Mouse (Mus musculus) urinary bladder, adult 2 months (tissue): ENCODE data around the gene Emd. TPM values are rescaled to one million over a fixed set of nuclear protein-coding genes. Genes with fewer than 3 reads are reported as not detected.

Experiments
- DNase-seq: peaks from one replicate; pipeline ENCODE4 v3.0.0; 2022; ENCODE audit warnings: low spot score
- polyA plus RNA-seq: library from polyadenylated mRNA; depleted of rRNA; stranded (reverse); fragments of >200 nt; gene quantifications from 2 replicates; pipeline ENCODE4 v1.2.3, GENCODE M21; 2012; rRNA removed

Gene Emd
- polyA plus RNA-seq, 1 experiment = 98.0 TPM

GRCm38 (mm10) chrX:74273422-74274322 lies 19.2 kb downstream of the Emd start:
- no peak for DNase-seq

DNA sequence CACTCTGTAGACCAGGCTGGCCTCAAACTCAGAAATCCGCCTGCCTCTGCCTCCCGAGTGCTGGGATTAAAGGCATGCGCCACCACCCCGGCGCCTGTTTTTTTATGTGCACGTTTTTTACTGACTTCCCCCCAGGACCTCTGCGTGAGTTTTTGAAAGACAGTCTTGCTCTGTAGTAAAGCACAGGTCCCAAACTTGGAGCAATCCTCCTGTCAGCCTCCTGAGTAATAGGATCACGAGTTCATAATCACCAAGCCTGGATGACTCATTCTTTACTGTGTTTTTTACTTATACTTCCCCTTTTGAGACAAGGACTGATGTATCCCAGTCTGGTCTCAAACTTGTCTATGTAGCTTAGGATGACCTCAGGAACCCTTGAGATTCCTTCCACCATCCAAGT lies 23.4 kb downstream of the Emd start:
- no peak for DNase-seq

DNA sequence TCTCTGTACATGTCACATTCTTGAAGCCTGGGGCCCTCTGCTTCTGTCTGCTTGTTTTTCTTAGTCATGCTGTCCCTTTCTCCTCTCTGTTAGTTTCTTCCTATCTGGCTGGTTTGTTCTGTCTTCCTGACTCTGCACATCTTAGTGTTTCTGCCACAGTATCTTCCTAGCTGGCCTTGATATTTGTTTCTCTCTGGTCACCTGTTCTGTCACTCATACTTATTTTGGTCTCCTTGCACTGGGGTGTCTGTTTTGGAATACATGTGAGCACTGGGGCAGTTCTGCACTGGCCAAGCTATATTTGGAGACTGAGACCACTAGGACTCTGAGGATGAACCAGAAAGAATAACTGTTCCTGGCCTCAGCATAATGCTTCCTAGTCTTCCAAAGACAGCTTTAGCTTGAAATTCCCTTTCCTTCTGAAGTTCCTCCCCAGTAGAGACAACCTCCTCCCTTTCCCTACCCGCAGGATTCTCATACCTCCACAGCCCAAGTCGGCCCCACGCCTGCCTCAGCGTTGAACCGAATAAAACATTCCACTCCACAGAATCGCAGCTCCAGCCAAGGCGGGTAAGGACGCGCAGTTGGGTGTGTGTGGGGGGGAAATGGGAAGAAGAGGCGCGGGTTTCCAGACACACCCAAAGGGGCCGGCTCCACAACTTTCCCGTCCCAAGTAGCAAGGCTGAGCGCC lies 26.7 kb downstream of the Emd start:
- no peak for DNase-seq

DNA sequence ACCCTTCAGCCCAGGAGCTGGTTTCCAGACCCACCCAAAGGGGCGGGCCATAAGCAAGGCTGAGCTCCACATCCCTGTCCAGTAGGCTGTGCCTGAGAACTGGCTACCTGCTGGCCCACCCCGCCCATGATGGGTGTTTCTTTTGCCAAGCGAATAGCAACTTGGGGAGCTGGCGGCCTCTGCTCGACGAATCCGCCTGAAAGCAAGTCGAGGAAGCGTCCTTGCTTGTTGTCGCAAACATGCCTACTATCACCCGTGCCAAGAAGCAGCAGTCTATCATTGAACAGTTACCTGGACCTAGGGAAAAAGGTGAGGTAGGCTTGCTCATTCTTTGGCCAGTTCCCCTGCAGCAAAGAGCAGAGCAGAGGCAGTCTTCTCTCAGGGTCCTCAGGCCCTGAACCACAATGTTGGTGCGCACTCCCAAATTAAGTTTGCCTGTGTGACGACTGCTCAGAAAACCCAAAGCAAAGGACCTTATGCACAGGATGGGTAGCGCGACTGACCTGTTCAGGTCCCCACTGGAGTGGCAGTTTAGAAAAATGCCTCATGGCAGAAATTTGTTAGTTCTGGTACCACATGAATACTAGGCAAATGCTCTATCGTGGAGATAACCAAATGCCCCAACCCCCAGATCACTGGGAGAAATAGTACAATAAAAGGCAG lies 27.4 kb downstream of the Emd start, which contains the start of the genes Taz and Dnase1l1:
Gene Taz (plus strand): TSS at position 181 of the 663 bp plus-strand sequence.
Gene Dnase1l1 (minus strand): TSS at position 606 of the 663 bp plus-strand sequence.
- DNase-seq = peak; percentile 49

GRCm38 (mm10) chrX:74282395-74283091 lies 28.1 kb downstream of the Emd start:
- peak; percentile 62 for DNase-seq

- no peak for DNase-seq
Measured at GRCm38 (mm10) chrX:74283092-74283437, 28.6 kb downstream of the Emd start.

DNA sequence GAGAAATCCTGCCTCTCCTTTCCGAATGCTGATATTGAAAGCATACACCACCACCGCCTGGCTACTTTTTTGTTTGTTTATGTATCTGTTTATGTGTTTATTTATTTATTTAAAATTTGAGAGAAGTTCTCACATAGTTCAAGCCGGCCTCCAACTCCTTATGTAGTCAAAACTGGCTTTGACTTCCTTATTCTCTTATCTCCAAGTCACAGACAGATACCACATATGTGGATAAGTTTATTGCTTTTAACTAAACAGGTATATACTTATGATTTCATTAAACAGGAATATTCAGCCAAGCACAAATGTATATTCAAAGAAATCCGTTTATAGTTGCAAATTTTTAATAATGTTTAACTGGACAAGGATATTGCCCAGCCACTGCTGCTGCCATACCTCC lies 38.9 kb downstream of the Emd start:
- DNase-seq = no peak

DNA sequence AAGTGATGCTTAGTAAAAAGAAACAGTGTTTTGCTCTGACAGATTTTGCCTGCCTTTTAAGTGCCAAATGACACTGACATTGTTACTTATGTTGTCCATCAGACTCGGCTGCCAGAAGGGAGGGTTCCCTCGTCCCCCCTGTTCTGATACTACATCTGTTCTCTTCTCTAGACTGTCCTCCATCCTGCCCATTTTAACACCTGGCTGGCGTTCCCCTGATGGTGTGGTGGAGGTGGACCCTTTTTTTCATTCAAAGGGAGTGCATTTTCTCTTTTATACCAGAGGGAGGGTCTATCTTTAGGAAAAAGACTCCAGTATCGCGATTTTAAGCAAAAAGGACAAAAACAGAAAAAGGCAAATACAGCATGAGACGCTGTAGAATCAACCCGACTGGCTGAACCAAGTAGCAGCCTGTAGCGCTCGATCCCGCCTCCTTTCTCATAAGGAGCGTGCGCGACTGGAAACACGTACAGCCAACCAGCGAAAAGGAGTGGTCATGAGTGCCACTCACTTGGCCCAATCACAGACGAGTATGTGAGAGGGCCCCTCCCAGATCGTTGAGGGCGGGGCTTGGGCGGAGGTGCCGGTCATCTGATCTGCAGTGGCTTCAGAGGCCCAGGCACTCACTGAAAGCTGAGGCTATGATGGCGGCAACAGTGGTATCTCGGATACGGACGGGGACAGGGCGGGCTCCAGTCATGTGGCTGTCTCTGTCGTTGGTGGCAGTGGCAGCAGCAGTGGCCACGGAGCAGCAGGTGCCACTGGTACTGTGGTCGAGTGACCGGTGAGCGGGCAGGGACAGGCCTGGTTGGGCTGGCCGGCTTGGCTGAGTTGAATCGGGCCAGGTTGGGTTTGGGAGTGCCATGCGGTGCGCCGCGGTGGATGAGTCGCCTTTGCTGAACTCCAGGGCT lies 42.3 kb downstream of the Emd start, which contains the start of gene Atp6ap1:
Gene Atp6ap1 (plus strand): TSS at position 560 of the 911 bp plus-strand sequence.
- peak; percentile 67 for DNase-seq

- DNase-seq = no peak
Measured at GRCm38 (mm10) chrX:74298348-74298747, 43.9 kb downstream of the Emd start.

GRCm38 (mm10) chrX:74299721-74300120 lies 45.2 kb downstream of the Emd start:
- DNase-seq = no peak

DNA sequence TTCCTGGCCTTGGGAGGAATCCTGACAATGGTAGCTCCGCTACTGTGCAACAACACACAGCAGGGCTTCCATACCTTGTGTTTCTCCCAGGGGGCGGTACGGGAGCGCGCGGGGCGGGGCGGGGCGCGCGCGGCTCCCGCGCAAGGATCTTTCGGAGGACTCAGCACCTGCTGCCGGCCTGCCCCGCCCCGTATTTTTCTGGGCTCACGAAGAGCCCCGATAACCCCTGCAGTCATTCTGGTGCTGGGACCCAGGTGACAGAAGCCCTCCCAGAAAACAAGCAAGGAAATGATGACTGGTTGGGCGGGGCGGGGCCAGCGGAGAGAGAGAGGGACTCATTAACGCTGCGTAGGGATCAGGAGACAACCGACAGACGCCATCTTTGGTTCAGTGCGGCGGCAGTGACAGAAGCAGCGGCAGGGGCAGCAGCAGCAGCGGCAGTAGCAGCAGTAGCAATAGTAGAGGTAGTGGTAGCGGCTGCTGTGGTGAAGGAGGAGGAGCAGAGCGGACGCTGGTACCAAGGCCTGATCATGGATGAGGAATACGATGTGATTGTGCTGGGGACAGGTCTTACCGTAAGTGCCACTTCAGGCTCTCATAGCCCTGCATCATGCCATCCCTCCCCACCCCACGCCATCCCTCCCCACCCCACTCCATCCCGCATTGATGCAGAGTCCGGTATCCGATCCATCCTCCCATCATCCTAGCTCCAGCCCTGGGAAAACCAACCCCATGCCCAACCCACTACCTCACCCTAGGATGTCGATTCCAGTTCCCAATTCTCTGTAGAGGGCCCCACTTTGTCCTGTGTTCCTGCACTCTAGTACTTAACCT lies 50.6 kb downstream of the Emd start, which contains the start of gene Gdi1:
Gene Gdi1 (plus strand): TSS at position 132 of the 834 bp plus-strand sequence.
- DNase-seq = peak; percentile 67

Other genes starting within 250 kb of the Emd start
- gene Irak1, start 230.8 kb upstream of the Emd start, polyA plus RNA-seq = 89.2 and 104 TPM in 2 replicates
- not detected in 2 replicates for gene Opn1mw, start 127.2 kb upstream of the Emd start, polyA plus RNA-seq
- gene Mecp2, start 119.3 kb upstream of the Emd start, polyA plus RNA-seq = 12.8 and 17.1 TPM in 2 replicates
- not detected in 2 replicates for gene Tex28, start 86.8 kb upstream of the Emd start, polyA plus RNA-seq
- 0.03 and 0.04 TPM in 2 replicates for gene Tktl1, start 77.4 kb upstream of the Emd start, polyA plus RNA-seq
- 5,313 and 5,579 TPM in 2 replicates for gene Flna, start 4.9 kb upstream of the Emd start, polyA plus RNA-seq
- 2,380 and 2,941 TPM in 2 replicates for gene Rpl10, start 16.1 kb downstream of the Emd start, polyA plus RNA-seq
- 106 and 145 TPM in 2 replicates for gene Taz, start 27.2 kb downstream of the Emd start, polyA plus RNA-seq
- gene Dnase1l1, start 27.6 kb downstream of the Emd start, polyA plus RNA-seq = 36.1 and 44.7 TPM in 2 replicates
- 213 and 234 TPM in 2 replicates for gene Atp6ap1, start 42.4 kb downstream of the Emd start, polyA plus RNA-seq
- 251 and 365 TPM in 2 replicates for gene Gdi1, start 50.3 kb downstream of the Emd start, polyA plus RNA-seq
- gene Fam50a, start 58.3 kb downstream of the Emd start, polyA plus RNA-seq = 52.5 and 63.5 TPM in 2 replicates
- gene Plxna3, start 74.4 kb downstream of the Emd start, polyA plus RNA-seq = 16.4 and 17.9 TPM in 2 replicates
- gene Lage3, start 98.9 kb downstream of the Emd start, polyA plus RNA-seq = 67.1 and 87.5 TPM in 2 replicates
- 54.3 and 66.7 TPM in 2 replicates for gene Ubl4a, start 118.5 kb downstream of the Emd start, polyA plus RNA-seq
- gene Slc10a3, start 118.7 kb downstream of the Emd start, polyA plus RNA-seq = 14.1 and 18.0 TPM in 2 replicates
- 38.3 and 40.6 TPM in 2 replicates for gene Fam3a, start 138.6 kb downstream of the Emd start, polyA plus RNA-seq
- 25.0 and 26.3 TPM in 2 replicates for gene Ikbkg, start 138.6 kb downstream of the Emd start, polyA plus RNA-seq
- gene G6pdx, start 174.5 kb downstream of the Emd start, polyA plus RNA-seq = 95.5 and 113 TPM in 2 replicates
- gene Gm6880, start 226.7 kb downstream of the Emd start, polyA plus RNA-seq = not detected in 2 replicates